Mouse (Mus musculus) adrenal gland, postnatal 4 days (tissue): Measurements from ENCODE around the gene Nr2f2. TPM values are rescaled to one million over a fixed set of nuclear protein-coding genes. Genes with fewer than 3 reads are reported as not detected.

Experiments used
- DNase-seq, 2 experiments: peaks; one replicate each; pipeline ENCODE4 v3.0.0; 2021 to 2022; ENCODE audit warnings: low spot score in 2 of 2, mixed read lengths in 2 of 2
- total RNA-seq, 2 experiments: library from RNA; stranded (reverse); gene quantifications; 2 replicates each; pipeline ENCODE4 v1.2.3; 2021

Gene Nr2f2
- total RNA-seq, 2 experiments from 2014 or later: 143 to 160 TPM

GRCm38 (mm10) chr7:70335411-70335810 lies 31.1 kb downstream of the Nr2f2 start:
- DNase-seq: no peak

- peak in 1 of 2 experiments; percentile 65 for DNase-seq
These were observed 31.7 kb downstream of the Nr2f2 start for GRCm38 (mm10) chr7:70334836-70335235.

GRCm38 (mm10) chr7:70333851-70334250 lies 32.7 kb downstream of the Nr2f2 start:
- no peak for DNase-seq

GRCm38 (mm10) chr7:70332926-70333664 lies 33.4 kb downstream of the Nr2f2 start:
- no peak for DNase-seq

- DNase-seq: no peak
These were observed 34.3 kb downstream of the Nr2f2 start for GRCm38 (mm10) chr7:70332064-70332850.

GRCm38 (mm10) chr7:70331243-70332063 lies 35.1 kb downstream of the Nr2f2 start:
- DNase-seq: no peak

GRCm38 (mm10) chr7:70330761-70331242 lies 35.7 kb downstream of the Nr2f2 start:
- DNase-seq: no peak

GRCm38 (mm10) chr7:70330207-70330562 lies 36.4 kb downstream of the Nr2f2 start:
- no peak for DNase-seq

- no peak for DNase-seq
These were observed 36.9 kb downstream of the Nr2f2 start for GRCm38 (mm10) chr7:70329521-70330206.

- DNase-seq: no peak
These were observed 37.5 kb downstream of the Nr2f2 start for GRCm38 (mm10) chr7:70329037-70329516.

GRCm38 (mm10) chr7:70328206-70329036 lies 38.1 kb downstream of the Nr2f2 start:
- DNase-seq: no peak

- no peak for DNase-seq
These were observed 39.3 kb downstream of the Nr2f2 start for GRCm38 (mm10) chr7:70327191-70327590.

- no peak for DNase-seq
These were observed 40.1 kb downstream of the Nr2f2 start for GRCm38 (mm10) chr7:70326176-70327035.

GRCm38 (mm10) chr7:70325381-70325780 lies 41.2 kb downstream of the Nr2f2 start:
- no peak for DNase-seq

- no peak for DNase-seq
These were observed 42.0 kb downstream of the Nr2f2 start for GRCm38 (mm10) chr7:70324541-70324940.

- no peak for DNase-seq
These were observed 42.5 kb downstream of the Nr2f2 start for GRCm38 (mm10) chr7:70324041-70324440.

- DNase-seq: no peak
These were observed 60.8 kb downstream of the Nr2f2 start for GRCm38 (mm10) chr7:70305716-70306115.

- no peak for DNase-seq
These were observed 62.1 kb downstream of the Nr2f2 start for GRCm38 (mm10) chr7:70304426-70304825.
